Mouse (Mus musculus): Measurements from ENCODE around the gene Igf2bp3.
A peak's percentile ranks its signal among the peaks of the same experiment; 100 is the strongest.

Igf2bp3 gene

DNA sequence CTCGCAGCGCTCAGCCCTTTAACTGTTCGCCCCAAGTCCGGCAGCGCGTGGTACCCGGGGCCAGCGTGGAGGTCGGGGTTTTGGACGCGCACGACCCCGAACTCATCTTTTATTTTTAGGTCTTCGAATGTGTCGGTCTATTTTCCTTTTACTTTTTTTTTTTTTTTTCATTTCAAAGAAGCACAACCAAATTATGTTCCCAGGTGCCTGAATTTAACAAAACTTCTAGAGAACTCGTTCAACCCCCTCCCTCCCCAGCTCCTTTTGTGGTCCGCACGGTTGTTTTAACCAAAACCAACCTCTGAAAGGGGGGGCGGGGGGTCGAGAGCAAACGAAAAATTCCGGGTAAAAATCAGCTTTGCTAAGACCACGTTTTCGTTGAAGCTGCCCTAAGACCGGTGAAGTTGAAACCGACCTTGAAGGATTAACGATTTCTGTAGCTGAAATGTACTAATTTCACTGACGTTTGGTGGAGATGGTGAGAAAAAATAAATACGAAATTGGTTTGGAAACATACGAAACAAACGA is 3.6 kb upstream of the Igf2bp3 start:
- DNase-seq (ENCODE audit: low spot score), result peak; percentile 68

GRCm38 (mm10) chr6:49217581-49218274 is 3.0 kb upstream of the Igf2bp3 start:
- peak; percentile 94 for DNase-seq (ENCODE audit: low spot score)

- DNase-seq (ENCODE audit: low spot score), result no peak
These were observed 2.2 kb upstream of the Igf2bp3 start for GRCm38 (mm10) chr6:49216811-49217542.

DNA sequence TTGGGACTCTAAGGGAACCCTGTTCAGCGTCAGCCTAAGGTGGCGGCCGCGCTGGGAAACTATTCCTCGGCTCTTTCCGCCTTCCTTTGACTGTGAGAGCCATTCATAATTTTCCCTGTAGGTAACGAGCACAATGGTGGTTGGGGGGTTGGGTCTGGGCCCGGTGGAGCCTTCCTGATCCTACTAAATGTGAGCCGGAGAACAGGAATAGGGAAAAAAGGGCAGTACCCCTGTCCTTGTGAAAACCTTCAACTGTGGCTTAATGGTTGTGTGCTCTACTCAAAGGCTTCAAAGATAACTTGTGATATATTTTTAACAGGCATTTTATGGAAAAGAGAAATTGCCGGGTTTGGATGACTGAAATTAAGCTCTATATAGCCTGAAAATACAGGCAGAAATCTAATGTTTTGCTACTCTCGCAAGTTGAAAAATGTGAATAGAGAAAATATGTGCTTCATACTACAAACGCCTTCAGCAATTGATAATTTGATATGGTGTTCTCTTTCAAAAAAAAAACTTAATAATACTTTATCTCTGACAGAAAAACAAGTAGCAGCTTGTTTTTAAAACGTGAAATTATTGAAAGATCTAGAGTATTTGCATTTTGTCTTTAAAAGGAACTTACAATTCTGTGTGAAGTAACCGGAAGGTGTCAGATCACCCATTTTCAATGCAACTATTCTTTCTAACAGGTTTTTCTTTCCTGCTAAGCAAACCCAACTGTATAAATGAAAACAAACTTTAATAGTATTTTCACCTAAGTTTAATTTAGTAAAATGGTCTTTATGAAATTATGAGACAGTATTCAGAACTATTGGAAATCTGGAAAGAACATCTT is 1.2 kb upstream of the Igf2bp3 start:
- no peak for DNase-seq (ENCODE audit: low spot score)

GRCm38 (mm10) chr6:49214086-49214927 is 450 bp downstream of the Igf2bp3 start:
- peak; percentile 97 for DNase-seq (ENCODE audit: low spot score)

- DNase-seq (ENCODE audit: low spot score), result peak; percentile 47
These were observed 1.1 kb downstream of the Igf2bp3 start for GRCm38 (mm10) chr6:49213581-49214085.

DNA sequence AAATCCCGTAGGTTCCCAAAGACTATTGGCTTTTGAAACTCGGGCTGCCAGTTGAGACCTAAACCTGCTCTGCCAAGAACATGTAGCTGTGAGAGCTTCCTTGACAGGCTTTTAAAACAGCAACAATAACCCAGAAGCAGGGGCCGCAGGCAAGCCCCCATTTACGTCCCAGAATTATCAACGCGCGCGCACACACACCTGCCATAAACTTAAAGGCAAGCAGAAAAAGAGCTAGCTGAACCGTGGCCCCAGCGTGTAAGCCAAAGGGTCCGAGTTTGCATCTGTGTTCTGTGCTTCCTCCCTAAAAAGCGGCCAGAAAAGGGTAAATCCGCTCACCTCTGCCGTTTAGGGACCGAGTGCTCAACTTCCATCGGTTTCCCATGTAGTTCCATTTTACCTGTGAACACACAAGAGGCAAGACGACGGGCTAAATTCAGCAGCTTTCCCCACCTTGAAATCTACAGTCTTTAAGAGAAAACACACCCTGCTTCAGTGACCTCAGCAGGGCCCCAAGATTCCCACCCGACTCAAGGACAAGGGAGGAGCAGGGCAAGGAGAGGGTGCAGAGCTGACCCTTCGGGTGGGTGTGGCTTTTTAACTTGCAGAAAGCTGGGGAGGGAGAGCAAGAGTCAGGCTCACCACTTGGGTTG is 1.7 kb downstream of the Igf2bp3 start:
- no peak for DNase-seq (ENCODE audit: low spot score)

- no peak for DNase-seq (ENCODE audit: low spot score)
These were observed 2.6 kb downstream of the Igf2bp3 start for GRCm38 (mm10) chr6:49212141-49212540.

DNA sequence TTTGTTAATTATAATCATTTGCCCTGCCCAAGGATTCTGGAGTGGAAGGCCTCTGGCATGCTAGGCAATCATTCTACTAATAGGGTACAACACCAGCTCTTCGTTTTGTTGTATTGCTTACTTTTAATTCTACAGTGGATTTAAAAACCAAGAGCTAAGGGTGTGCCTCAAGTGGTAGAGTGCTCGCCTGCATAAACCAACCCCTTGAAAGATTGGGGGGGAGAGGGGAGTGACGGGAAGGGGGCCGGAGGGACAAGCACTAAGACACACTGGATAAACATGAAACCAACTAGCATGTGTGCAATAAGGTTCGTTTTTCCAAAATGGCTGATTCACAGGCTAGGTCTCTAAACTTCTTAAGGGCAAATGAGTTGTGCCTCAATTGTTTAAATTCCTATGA is 3.2 kb downstream of the Igf2bp3 start:
- no peak for DNase-seq (ENCODE audit: low spot score)

GRCm38 (mm10) chr6:49209881-49210854 is 4.6 kb downstream of the Igf2bp3 start:
- no peak for DNase-seq (ENCODE audit: low spot score)

DNA sequence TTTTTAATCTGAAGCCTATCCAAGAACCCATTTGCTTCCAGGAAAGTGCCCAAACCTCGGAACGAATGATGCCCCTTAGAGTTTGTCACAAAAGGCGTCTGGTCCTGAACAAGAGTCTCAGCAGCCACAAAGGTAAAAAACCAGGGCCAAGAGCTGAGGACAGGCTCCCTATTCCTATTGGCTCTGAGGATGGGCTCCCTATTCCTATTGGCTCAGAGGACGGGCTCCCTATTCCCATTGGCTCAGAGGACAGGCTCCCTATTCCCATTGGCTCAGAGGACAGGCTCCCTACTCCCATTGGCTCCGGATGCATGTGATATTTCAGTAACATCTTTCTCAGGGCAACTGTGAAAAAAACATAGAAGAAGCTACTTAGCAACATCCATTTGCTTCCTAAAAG is 5.8 kb downstream of the Igf2bp3 start:
- DNase-seq (ENCODE audit: low spot score), result peak; percentile 58

GRCm38 (mm10) chr6:49208297-49208930 is 6.3 kb downstream of the Igf2bp3 start:
- peak; percentile 69 for DNase-seq (ENCODE audit: low spot score)

GRCm38 (mm10) chr6:49206416-49206815 is 8.3 kb downstream of the Igf2bp3 start:
- no peak for DNase-seq (ENCODE audit: low spot score)

GRCm38 (mm10) chr6:49195188-49195587 is 19.6 kb downstream of the Igf2bp3 start:
- DNase-seq (ENCODE audit: low spot score), result no peak

DNA sequence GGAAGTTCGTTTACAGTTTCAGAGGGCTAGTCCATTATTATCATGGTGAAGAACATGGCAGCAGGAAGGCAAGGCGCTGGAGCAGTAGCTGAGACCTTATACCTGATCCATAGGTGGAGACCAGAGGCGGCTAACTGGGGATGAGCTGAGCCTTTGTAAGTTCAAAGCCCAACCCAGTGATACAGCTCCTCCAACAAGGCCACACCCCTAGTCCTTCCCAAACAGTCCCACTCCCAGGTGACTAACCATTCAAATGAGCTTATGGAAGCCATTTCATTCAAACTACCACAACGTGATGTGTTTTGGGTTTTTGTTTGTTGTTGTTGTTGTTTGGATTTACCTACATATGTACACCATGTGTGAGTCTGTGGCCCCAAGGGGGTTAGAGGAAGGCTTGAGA is 20.2 kb downstream of the Igf2bp3 start:
- no peak for DNase-seq (ENCODE audit: low spot score)

DNA sequence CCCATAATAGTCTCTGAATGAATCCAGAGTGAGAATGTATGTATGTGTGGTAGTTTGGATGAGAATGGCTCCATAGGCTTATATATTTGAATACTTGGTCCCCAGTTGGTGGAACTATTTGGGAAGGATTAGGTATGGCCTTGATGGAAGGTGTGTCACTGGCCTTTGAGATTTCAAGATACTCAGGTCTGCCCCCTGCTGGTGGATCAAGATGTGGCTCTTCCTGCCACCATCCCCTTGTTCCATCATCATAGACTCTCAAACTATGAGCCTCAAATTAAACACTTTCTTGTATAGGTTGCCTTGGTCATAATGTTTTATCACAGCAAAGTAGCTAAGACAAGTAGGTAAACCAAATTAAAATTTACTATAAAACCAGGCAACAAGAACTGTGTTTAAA is 25.4 kb downstream of the Igf2bp3 start:
- no peak for DNase-seq (ENCODE audit: low spot score)

DNA sequence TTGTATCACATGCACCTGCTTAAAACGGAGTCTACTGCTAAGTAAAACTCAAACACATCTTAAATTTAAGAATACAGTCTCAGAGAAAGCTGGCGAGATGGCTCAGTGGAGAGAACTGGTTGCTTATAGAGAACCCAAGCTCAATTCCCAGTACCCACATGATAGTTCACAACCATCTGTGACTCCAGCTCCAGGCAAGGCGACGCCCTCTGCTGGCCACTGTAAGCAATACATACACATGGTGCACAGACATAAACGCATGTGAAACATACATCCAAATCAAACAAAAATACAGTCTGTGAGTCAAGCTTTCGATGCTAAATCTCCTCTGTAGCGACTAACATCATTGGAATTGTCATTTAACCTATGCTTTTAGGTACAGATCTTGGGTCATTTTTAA is 27.5 kb downstream of the Igf2bp3 start:
- DNase-seq (ENCODE audit: low spot score), result no peak

GRCm38 (mm10) chr6:49176018-49176417 is 38.7 kb downstream of the Igf2bp3 start:
- DNase-seq (ENCODE audit: low spot score), result no peak

DNA sequence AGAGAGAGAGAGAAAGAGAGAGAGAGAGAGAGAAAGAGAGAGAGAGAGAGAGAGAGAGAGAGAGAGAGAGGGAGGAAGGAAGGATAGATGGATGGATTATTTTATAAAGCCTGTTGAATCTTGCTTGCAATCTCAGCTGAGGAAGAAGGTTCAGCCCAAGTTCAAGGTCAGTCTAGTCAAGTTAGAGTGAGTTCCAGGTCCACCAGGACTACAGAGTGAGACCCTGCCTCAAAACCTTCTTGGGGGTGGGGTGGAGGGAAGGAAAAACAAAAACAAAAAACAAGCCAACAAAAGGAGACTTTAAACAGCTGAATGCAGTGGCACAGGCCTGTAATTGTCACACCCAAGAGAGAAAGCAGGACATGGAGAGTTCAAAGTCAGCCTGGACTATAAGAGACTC is 40.1 kb downstream of the Igf2bp3 start:
- no peak for DNase-seq (ENCODE audit: low spot score)

Measured in adipocyte (in vitro differentiated cells).